23 mouse cellular contexts compared by ENCODE assay signal in the genomic region with DNA sequence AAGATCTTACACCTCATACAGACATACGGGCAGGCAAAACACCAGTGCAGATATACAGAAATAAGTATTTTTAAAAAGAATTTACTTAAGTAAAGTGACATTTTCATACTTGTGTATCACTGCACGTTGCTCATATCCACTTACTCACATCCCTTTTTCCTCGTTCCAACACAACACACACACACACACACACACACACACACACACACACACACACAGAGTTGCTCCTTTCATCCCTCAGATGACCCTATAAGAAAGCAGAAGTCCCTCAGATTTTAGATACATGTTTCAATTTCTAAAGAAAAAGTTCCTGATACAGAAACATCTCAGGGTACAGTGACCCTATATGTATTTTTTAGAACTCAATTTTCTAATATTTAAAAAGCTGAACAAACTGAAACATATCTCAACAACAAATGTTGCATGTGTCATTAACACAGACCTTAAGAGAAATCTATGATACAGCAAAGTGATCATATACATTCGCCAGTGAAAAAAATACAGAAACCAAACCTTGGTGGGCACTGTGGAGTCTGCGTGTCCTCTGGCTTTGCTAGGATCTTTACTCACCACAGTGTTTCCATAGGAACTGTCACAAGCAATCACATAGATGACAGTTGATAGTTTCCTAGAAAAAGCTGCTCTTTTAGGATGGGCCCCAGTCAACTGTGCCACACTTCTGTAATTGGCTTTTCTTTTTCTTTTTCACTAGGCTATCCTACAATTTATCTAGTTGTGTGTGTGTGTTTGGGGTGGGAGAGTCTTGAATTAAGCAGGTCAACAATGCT. TPM values are rescaled to one million over a fixed set of nuclear protein-coding genes. Genes with fewer than 3 reads are reported as not detected.
DNase-seq lines count a peak whose midpoint lies in the region; TF ChIP-seq lines count a peak whose summit lies in the region.
"Had no signal": no experiment of that assay in that cellular context is flagged by ENCODE, and none has a peak within 500 bp of the region (broad histone marks: within the 10 kb centered on the region; RNA-seq: fewer than 3 reads in every experiment).

No protein-coding gene starts in this region.

- TF ChIP-seq CTCF in MEL (IDR thresholded peaks at IDR 0.05 in 2 of 3, conservative IDR thresholded peaks at IDR 0.05 in 1 of 3; ENCODE audit: control insufficient read depth in 1 of 3, insufficient read depth in 1 of 3, low read depth in 2 of 3, low read length in 3 of 3, poor library complexity in 1 of 3, severe bottlenecking in 1 of 3) = no peak
- no peak for TF ChIP-seq CTCF in small intestine, adult 2 months (IDR thresholded peaks at IDR 0.05; ENCODE audit: extremely low read depth, insufficient read length, insufficient replicate concordance, low read depth, low read length)
- no peak for TF ChIP-seq CTCF in layer of hippocampus, adult 2 months (conservative IDR thresholded peaks at IDR 0.05)

- H3K27ac ChIP-seq in MEL (ENCODE audit: control insufficient read depth, low read depth, low read length) (no peak overlapping the region), macrophage (peak overlapping the region; percentile 50)
- H3K27ac ChIP-seq in small intestine, adult 2 months (ENCODE audit: insufficient read depth, low read depth, low read length) = peak overlapping the region; percentile 73; the same call in 1 of the 2 replicates
- no peak overlapping the region for H3K27ac ChIP-seq in layer of hippocampus, adult 2 months
- H3K27ac ChIP-seq: forebrain, embryonic 13.5 days; hindbrain, postnatal 0 days; kidney, embryonic 15.5 days; limb, embryonic 10.5 days had no signal

- H3K4me3 ChIP-seq in MEL (ENCODE audit: control insufficient read depth in 1 of 2, insufficient read depth in 1 of 2, low read depth in 2 of 2, low read length in 2 of 2) = no peak overlapping the region
- no peak overlapping the region for H3K4me3 ChIP-seq in macrophage (ENCODE audit: inconsistent target)
- no peak overlapping the region for H3K4me3 ChIP-seq in small intestine, adult 2 months (ENCODE audit: low read depth, low read length)
- H3K4me3 ChIP-seq in layer of hippocampus, adult 2 months = no peak overlapping the region
- H3K4me3 ChIP-seq: forebrain, embryonic 13.5 days; kidney, embryonic 15.5 days; limb, embryonic 10.5 days; stomach, embryonic 15.5 days had no signal

- H3K36me3 ChIP-seq in MEL (ENCODE audit: control insufficient read depth in 1 of 2, insufficient read depth in 2 of 2, low read length in 2 of 2) = peaks cover 0 to 46% of the 10 kb centered on the region in 2 experiments; a peak in 2 of 4 replicates
- H3K36me3 ChIP-seq in macrophage (ENCODE audit: inconsistent target) = 0 out of 2 replicates have a peak, but pooled peaks cover 11% of the 10 kb centered on the region
- peaks cover 11% of the 10 kb centered on the region for H3K36me3 ChIP-seq in small intestine, adult 2 months (ENCODE audit: control insufficient read depth, insufficient read depth, low read length)
- H3K36me3 ChIP-seq: kidney, embryonic 15.5 days; limb, embryonic 10.5 days; stomach, embryonic 15.5 days had no signal

- H3K9me3 ChIP-seq in MEL (replicated peaks; ENCODE audit: insufficient read depth, low read length) = no peaks in the 10 kb centered on the region
- H3K9me3 ChIP-seq: forebrain, embryonic 13.5 days; kidney, embryonic 15.5 days; limb, embryonic 10.5 days; stomach, embryonic 15.5 days had no signal

- TF ChIP-seq EP300 in MEL (IDR thresholded peaks at IDR 0.05; ENCODE audit: low read depth in 1 of 2, low read length in 2 of 2) = no peak

- no peaks in the 10 kb centered on the region for H3K27me3 ChIP-seq in MEL (ENCODE audit: control insufficient read depth in 1 of 2, insufficient read depth in 2 of 2, low read length in 2 of 2)
- H3K27me3 ChIP-seq in small intestine, adult 2 months (ENCODE audit: control insufficient read depth, insufficient read depth, low read length) = no peaks in the 10 kb centered on the region
- H3K27me3 ChIP-seq: forebrain, embryonic 13.5 days; kidney, embryonic 15.5 days; Patski; stomach, embryonic 15.5 days had no signal

- H3K79me2 ChIP-seq in MEL (ENCODE audit: control insufficient read depth, insufficient read depth, low read length, poor library complexity) = peaks cover 2% of the 10 kb centered on the region; the same call in 1 of the 2 replicates
- H3K79me2 ChIP-seq in macrophage (ENCODE audit: inconsistent target) = peaks cover 95% of the 10 kb centered on the region

- no peak for TF ChIP-seq POLR2A in MEL (IDR thresholded peaks at IDR 0.05; ENCODE audit: control insufficient read depth in 1 of 2, insufficient read depth in 1 of 2, low read depth in 1 of 2, low read length in 2 of 2, poor library complexity in 1 of 2)
- TF ChIP-seq POLR2A in small intestine, adult 2 months (IDR thresholded peaks at IDR 0.05; ENCODE audit: low read depth, low read length) = no peak

- 33% methylated on average over 5 of the region's 5 CpGs for WGBS in macrophage (ENCODE audit: missing documents)
- 80% methylated on average over 5 of the region's 5 CpGs for WGBS in small intestine, adult 2 months

- H3K4me1 ChIP-seq in MEL (ENCODE audit: control insufficient read depth in 1 of 2, insufficient read depth in 2 of 2, low read length in 2 of 2) = peaks cover 21 to 32% of the 10 kb centered on the region in 2 experiments
- H3K4me1 ChIP-seq in small intestine, adult 2 months (ENCODE audit: control insufficient read depth, insufficient read depth, insufficient read length, low read length) = peaks cover 15% of the 10 kb centered on the region; the same call in 1 of the 2 replicates
- H3K4me1 ChIP-seq: kidney, embryonic 15.5 days; limb, embryonic 10.5 days had no signal

- DNase-seq in lung, postnatal 36 days = peak; percentile 16
- no peak for DNase-seq in lung, adult 18-20 months
- peak; percentile 26 for DNase-seq in MEL (ENCODE audit: low read depth, low spot score)
- DNase-seq in left cerebral cortex, adult 11 months (ENCODE audit: low spot score) = no peak
- no peak for DNase-seq in layer of hippocampus, adult 2 months (ENCODE audit: low spot score in 2 of 2)
- DNase-seq: adrenal gland, adult 2 months; cerebellum, adult 2 months; cerebellum, postnatal 36 days; gastrocnemius, postnatal 36 days; kidney, adult 11 months; kidney, postnatal 36 days; layer of hippocampus, adult 9-11 months; liver, postnatal 0 days; lung, postnatal 10 days; thymus, postnatal 36 days had no signal

- no peak for TF ChIP-seq RAD21 in MEL (IDR thresholded peaks at IDR 0.05; ENCODE audit: low read depth, low read length)

- H3K9ac ChIP-seq in MEL (ENCODE audit: control insufficient read depth, low read depth, low read length, poor library complexity, severe bottlenecking) = no peak overlapping the region
- H3K9ac ChIP-seq: forebrain, embryonic 13.5 days; kidney, embryonic 15.5 days; liver, postnatal 0 days; stomach, embryonic 15.5 days had no signal

TF ChIP-seq in MEL, 35 proteins besides CTCF, POLR2A, EP300 and RAD21:
- no peak for TF ChIP-seq SIN3A (IDR thresholded peaks at IDR 0.05; ENCODE audit: low read length)
- peak; percentile 21; the same call in 1 of the 2 replicates for TF ChIP-seq RCOR1 (IDR thresholded peaks at IDR 0.05; ENCODE audit: low read depth, low read length)
TF ChIP-seq in MEL: peak in this region for 1.

RNA-seq across cellular contexts. Expression of a gene that starts 26.3 kb away (rescaled TPM):
- 4.3 and 4.8 TPM in 2 replicates for total RNA-seq in MEL (2012; rRNA removed)
- polyA plus RNA-seq in MEL (2012; ENCODE audit: insufficient read depth in 1 of 2, insufficient read length in 2 of 2, low read depth in 1 of 2, low replicate concordance in 2 of 2, missing spikeins in 1 of 2) (1 to 10 TPM in 1 of 2 experiments, not detected in 1; 5.7 TPM), macrophage (2018) (17.0 to 28.6 TPM (median 18.0 TPM) in 3 replicates)
- 100 to 1,000 TPM; 107 to 506 (median 204) TPM for total RNA-seq in macrophage (2018; cell fraction: chromatin; rRNA removed)
- total RNA-seq in macrophage (2018; cell fraction: cytosol; rRNA removed) = 10 to 100 TPM; 25.3 to 66.2 (median 31.2) TPM
- total RNA-seq in macrophage (2018; cell fraction: nucleus; rRNA removed) = 100 to 1,000 TPM in 24 of 26 experiments, 10 to 100 TPM in 2; 74.2 to 310 (median 147) TPM
- 14.2 and 31.2 TPM in 2 replicates for polyA plus RNA-seq in small intestine, adult 2 months (2012; rRNA removed)
- total RNA-seq in layer of hippocampus, adult 2 months (2021) = 10 to 100 TPM; 11.2 to 11.8 TPM

Comparison
In these comparisons a context has a peak if more than half of its experiments do, and no peak if none do; other contexts are left out.
1. DNase-seq: peak in lung, postnatal 36 days (single experiment) and MEL (single experiment); none in lung, adult 18-20 months (0 of 2), left cerebral cortex, adult 11 months (single experiment) and layer of hippocampus, adult 2 months (0 of 2).
2. H3K27ac ChIP-seq: peak in macrophage (single experiment) and small intestine, adult 2 months (single experiment); none in MEL (single experiment) and layer of hippocampus, adult 2 months (single experiment).